Mouse (Mus musculus) midbrain, embryonic 11.5 days (tissue): ENCODE results near the gene Cryzl1. TPM values are rescaled to one million over a fixed set of nuclear protein-coding genes. Genes with fewer than 3 reads are reported as not detected.
A peak's percentile ranks its signal among the peaks of the same experiment; 100 is the strongest.

Experiments
- ATAC-seq: fragments of 200-750 bp; cut with Nextera tagmentation; 2 replicates; pipeline ENCODE4 v1.8.0; 2017; ENCODE audit warnings: moderate TSS enrichment, moderate library complexity; ENCODE audit not compliant: low FRiP score
- DNase-seq: peaks from one replicate; pipeline ENCODE4 v3.0.0; 2015; ENCODE audit warnings: low spot score; ENCODE audit errors: missing footprints
- H3K27ac ChIP-seq: fragments of 300-500 bp; sonication (generic); 2 replicates; pipeline ENCODE4 v1.5.1; 2014; ENCODE audit warnings: low read depth, low read length
- H3K27me3 ChIP-seq: fragments of 300-500 bp; sonication (generic); 2 replicates; pipeline ENCODE4 v1.6.1; 2014; ENCODE audit warnings: mild to moderate bottlenecking, low read length, moderate library complexity, mixed read lengths; ENCODE audit not compliant: control insufficient read depth, insufficient read depth
- H3K36me3 ChIP-seq: fragments of 300-500 bp; sonication (generic); 2 replicates; pipeline ENCODE4 v1.6.1; 2014; ENCODE audit warnings: mild to moderate bottlenecking, low read length, moderate library complexity, mixed read lengths; ENCODE audit not compliant: control insufficient read depth, insufficient read depth
- H3K4me1 ChIP-seq: fragments of 300-500 bp; sonication (generic); 2 replicates; pipeline ENCODE4 v1.6.1; 2014; ENCODE audit warnings: low read length; ENCODE audit not compliant: control insufficient read depth, insufficient read depth
- H3K4me2 ChIP-seq: fragments of 300-500 bp; sonication (generic); 2 replicates; pipeline ENCODE4 v1.6.1; 2014; ENCODE audit warnings: mild to moderate bottlenecking, moderate library complexity
- H3K4me3 ChIP-seq: fragments of 300-500 bp; sonication (generic); 2 replicates; pipeline ENCODE4 v1.5.1; 2014; ENCODE audit warnings: low read depth, low read length
- H3K9ac ChIP-seq: fragments of 300-500 bp; sonication (generic); 2 replicates; pipeline ENCODE4 v1.6.1; 2014; ENCODE audit warnings: low read length
- H3K9me3 ChIP-seq: fragments of 300-500 bp; sonication (generic); 2 replicates; pipeline ENCODE4 v1.6.1; 2016; ENCODE audit warnings: low read length; ENCODE audit not compliant: control insufficient read depth
- WGBS: fragments of 180-500 bp; shearing (Covaris S2); extraction: QIAGEN DNeasy Blood & Tissue Kit; methylation state at CpG from one replicate; pipeline ENCODE4 v1.1.7; 2014; 5-methylcytosine and 5-hydroxymethylcytosine counted together
- polyA plus RNA-seq: library from polyadenylated mRNA; unstranded; fragments of >200 nt; fragmentation: Nextera tagmentation; extraction: Ambion mirVana; gene quantifications from 2 replicates; pipeline ENCODE4 v1.2.1, GENCODE M21; 2014

Gene Cryzl1
- polyA plus RNA-seq, 1 experiment from 2014 or later = 77.0 TPM

- no peaks in the 10 kb centered on the region for H3K4me1 ChIP-seq
- no peak overlapping the region for H3K27ac ChIP-seq
- H3K27me3 ChIP-seq = no peaks in the 10 kb centered on the region
- H3K9me3 ChIP-seq = no peaks in the 10 kb centered on the region
- H3K4me3 ChIP-seq = no peak overlapping the region
- H3K4me2 ChIP-seq = no peak overlapping the region
- peaks cover 65% of the 10 kb centered on the region for H3K36me3 ChIP-seq
- no peak overlapping the region for H3K9ac ChIP-seq
- 94% methylated on average over 5 of the region's 5 CpGs for WGBS
- ATAC-seq (no peak), DNase-seq (no peak)
Measured at GRCm38 (mm10) chr16:91658471-91658870, 70.3 kb downstream of the Cryzl1 start.

- H3K4me1 ChIP-seq = no peaks in the 10 kb centered on the region; the same call in 1 of the 2 replicates
- H3K4me2 ChIP-seq = no peak overlapping the region
- H3K9ac ChIP-seq = no peak overlapping the region
- DNase-seq (no peak), ATAC-seq (0 out of 2 replicates have a peak, but pooled peaks have one; percentile 52)
- peaks cover 63% of the 10 kb centered on the region for H3K36me3 ChIP-seq
- WGBS = 99% methylated on average over 17 of the region's 17 CpGs
- no peaks in the 10 kb centered on the region for H3K9me3 ChIP-seq
- H3K27ac ChIP-seq = no peak overlapping the region
- H3K27me3 ChIP-seq = no peaks in the 10 kb centered on the region
- no peak overlapping the region for H3K4me3 ChIP-seq
Measured at GRCm38 (mm10) chr16:91657285-91657684, 71.5 kb downstream of the Cryzl1 start.

- no peak overlapping the region for H3K4me2 ChIP-seq
- no peaks in the 10 kb centered on the region; the same call in 1 of the 2 replicates for H3K4me1 ChIP-seq
- H3K4me3 ChIP-seq = no peak overlapping the region
- no peaks in the 10 kb centered on the region for H3K27me3 ChIP-seq
- H3K9ac ChIP-seq = no peak overlapping the region
- H3K27ac ChIP-seq = no peak overlapping the region
- no peak for ATAC-seq
- 96% methylated on average over 9 of the region's 9 CpGs for WGBS
- DNase-seq = no peak
- H3K36me3 ChIP-seq = peaks cover 62% of the 10 kb centered on the region
- H3K9me3 ChIP-seq = no peaks in the 10 kb centered on the region
Measured at GRCm38 (mm10) chr16:91655285-91655684, 73.5 kb downstream of the Cryzl1 start.

- H3K36me3 ChIP-seq = peaks cover 37% of the 10 kb centered on the region
- no peak overlapping the region for H3K4me2 ChIP-seq
- H3K9me3 ChIP-seq = no peaks in the 10 kb centered on the region
- no peak overlapping the region for H3K9ac ChIP-seq
- H3K4me1 ChIP-seq = peaks cover 3% of the 10 kb centered on the region; the same call in 1 of the 2 replicates
- no peak overlapping the region for H3K27ac ChIP-seq
- 87% methylated on average over 3 of the region's 3 CpGs for WGBS
- H3K4me3 ChIP-seq = no peak overlapping the region
- no peaks in the 10 kb centered on the region for H3K27me3 ChIP-seq
- no peak for DNase-seq
- ATAC-seq = no peak
Measured at GRCm38 (mm10) chr16:91652191-91652590, 76.6 kb downstream of the Cryzl1 start.

DNA sequence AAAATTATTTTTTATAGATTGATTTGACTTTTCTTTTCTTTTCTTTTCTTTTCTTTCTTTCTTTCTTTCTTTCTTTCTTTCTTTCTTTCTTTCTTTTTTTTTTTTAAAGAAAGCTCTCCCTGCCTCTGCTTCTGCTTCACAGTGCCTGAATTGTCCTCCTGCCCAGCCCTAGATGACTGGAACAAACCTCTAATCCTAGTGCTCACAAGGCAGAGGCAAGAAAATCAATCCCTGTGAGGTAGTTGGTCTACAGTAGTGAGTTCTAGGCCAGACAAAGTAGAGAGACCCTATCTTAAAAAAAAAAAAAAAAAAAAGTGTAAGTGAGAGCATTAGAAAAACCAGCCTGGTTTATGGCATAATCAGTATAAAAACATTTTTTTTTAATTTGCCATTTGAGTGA lies 79.0 kb downstream of the Cryzl1 start:
- H3K36me3 ChIP-seq = peaks cover 13% of the 10 kb centered on the region
- H3K4me3 ChIP-seq = no peak overlapping the region
- H3K9me3 ChIP-seq = no peaks in the 10 kb centered on the region
- no peak overlapping the region for H3K9ac ChIP-seq
- DNase-seq (no peak), ATAC-seq (no peak)
- no peaks in the 10 kb centered on the region for H3K27me3 ChIP-seq
- H3K4me1 ChIP-seq = peaks cover 5% of the 10 kb centered on the region; the same call in 1 of the 2 replicates
- no peak overlapping the region for H3K4me2 ChIP-seq
- H3K27ac ChIP-seq = no peak overlapping the region

- H3K4me1 ChIP-seq = peaks cover 5% of the 10 kb centered on the region; the same call in 1 of the 2 replicates
- H3K4me2 ChIP-seq = peak overlapping the region; percentile 51
- peak overlapping the region; percentile 38; the same call in 1 of the 2 replicates for H3K9ac ChIP-seq
- no peaks in the 10 kb centered on the region for H3K9me3 ChIP-seq
- ATAC-seq = no peak
- WGBS = 69% methylated on average over 3 of the region's 3 CpGs
- H3K27me3 ChIP-seq = no peaks in the 10 kb centered on the region
- no peak overlapping the region for H3K27ac ChIP-seq
- H3K4me3 ChIP-seq = peak overlapping the region; percentile 69
- DNase-seq = no peak
- peaks cover 10% of the 10 kb centered on the region for H3K36me3 ChIP-seq
Measured at GRCm38 (mm10) chr16:91649246-91649645, 79.5 kb downstream of the Cryzl1 start.

DNA sequence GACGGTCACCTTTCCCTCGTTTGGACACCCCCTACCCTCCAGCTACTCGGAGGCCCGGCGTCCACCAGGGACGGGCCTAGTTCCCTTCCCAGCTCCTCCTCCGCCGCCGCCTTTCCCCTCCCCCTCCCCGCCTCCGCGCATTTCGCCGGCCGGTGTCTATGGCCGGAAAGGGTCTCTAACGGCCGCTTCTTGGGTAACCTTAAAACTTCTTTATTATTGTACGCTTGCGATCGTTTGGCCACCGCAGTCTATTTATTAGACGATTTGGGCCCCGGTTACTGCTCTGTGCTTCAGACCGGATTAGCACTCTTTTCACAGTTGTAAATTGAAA lies 80.6 kb downstream of the Cryzl1 start:
- WGBS = under 1% methylated on average over 25 of the region's 25 CpGs
- Histone ChIP-seq H3K36me3 (peaks cover 7% of the 10 kb centered on the region), H3K4me3 (peak overlapping the region; percentile 69), H3K4me2 (peak overlapping the region; percentile 51), H3K4me1 (peaks cover 5% of the 10 kb centered on the region; the same call in 1 of the 2 replicates), H3K9me3 (no peaks in the 10 kb centered on the region), H3K9ac (peak overlapping the region; percentile 89), H3K27me3 (no peaks in the 10 kb centered on the region), H3K27ac (peak overlapping the region; percentile 94)
- ATAC-seq = peak; percentile 71
- peak; percentile 98 for DNase-seq

DNA sequence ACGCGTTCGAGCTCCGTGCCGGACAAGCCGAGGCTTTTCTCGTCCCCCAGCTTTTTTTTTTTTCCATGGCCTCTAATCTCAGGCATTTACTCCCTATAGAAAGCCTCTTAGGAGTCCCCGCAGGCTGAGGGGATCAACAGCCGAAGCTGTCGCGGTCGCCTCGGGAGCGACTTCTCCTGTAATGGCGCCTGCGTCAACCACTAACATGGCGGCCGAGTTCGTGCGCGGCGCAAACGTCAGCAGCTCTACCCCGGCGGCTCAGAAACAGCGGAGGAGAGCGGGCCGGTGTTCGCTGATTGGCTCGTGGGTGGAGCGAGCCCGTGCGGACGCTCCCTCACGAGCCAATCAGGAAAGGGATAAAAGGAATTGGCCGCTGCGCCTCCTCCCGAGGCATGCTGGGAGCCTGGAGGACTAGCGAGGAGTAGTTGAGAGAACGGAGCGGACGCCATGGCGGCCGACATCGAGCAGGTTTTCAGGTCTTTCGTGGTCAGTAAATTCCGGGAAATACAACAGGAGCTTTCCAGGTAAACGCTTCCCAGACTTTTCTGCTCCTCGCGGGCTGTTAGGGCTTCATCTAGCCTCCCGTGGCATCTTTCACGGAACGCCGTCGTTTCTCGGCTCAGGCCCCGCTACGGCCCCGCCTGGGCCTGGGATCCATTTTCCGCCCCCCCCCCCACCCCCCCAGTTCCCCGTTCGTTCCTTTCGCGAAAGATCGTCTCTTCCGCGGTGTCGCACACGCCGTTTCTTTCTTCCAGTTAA lies 81.1 kb downstream of the Cryzl1 start, which contains the start of gene Son:
TSS of gene Son (plus strand) at position 46 of the 759 bp plus-strand sequence.
- peak within 1 kb of the TSS; percentile 89 for H3K9ac ChIP-seq
- peak; percentile 99 for DNase-seq
- peak; percentile 95 for ATAC-seq
- peaks cover 5% of the 10 kb centered on the region; the same call in 1 of the 2 replicates for H3K4me1 ChIP-seq
- peak within 1 kb of the TSS; percentile 94 for H3K27ac ChIP-seq
- no peaks in the 10 kb centered on the region for H3K27me3 ChIP-seq
- WGBS = under 1% methylated on average over 70 of the region's 70 CpGs
- peak within 1 kb of the TSS; percentile 97 for H3K4me2 ChIP-seq
- H3K9me3 ChIP-seq = no peaks in the 10 kb centered on the region
- peaks cover 7% of the 10 kb centered on the region for H3K36me3 ChIP-seq
- H3K4me3 ChIP-seq = peak within 1 kb of the TSS; percentile 69

- H3K27ac ChIP-seq = peak within 1 kb of the TSS; percentile 94
- H3K9ac ChIP-seq = peak within 1 kb of the TSS; percentile 89
- H3K4me2 ChIP-seq = peak within 1 kb of the TSS; percentile 97
- H3K4me3 ChIP-seq = peak within 1 kb of the TSS; percentile 69
- H3K27me3 ChIP-seq = no peaks in the 10 kb centered on the region
- DNase-seq = peak; percentile 98
- H3K9me3 ChIP-seq = no peaks in the 10 kb centered on the region
- under 1% methylated on average over 59 of the region's 59 CpGs for WGBS
- peaks cover 5% of the 10 kb centered on the region; the same call in 1 of the 2 replicates for H3K4me1 ChIP-seq
- no peaks in the 10 kb centered on the region; the same call in 1 of the 2 replicates for H3K36me3 ChIP-seq
- peak; percentile 89 for ATAC-seq
Measured at GRCm38 (mm10) chr16:91646681-91647419, 81.9 kb downstream of the Cryzl1 start, which contains the start of gene Gart. Gene Gart, minus strand, starts transcription at chr16:91646952.
